Mouse (Mus musculus) forebrain, embryonic 14.5 days (tissue): Measurements from ENCODE around the gene Elp5. TPM values are rescaled to one million over a fixed set of nuclear protein-coding genes. Genes with fewer than 3 reads are reported as not detected.
A peak's percentile ranks its signal among the peaks of the same experiment; 100 is the strongest.

Source experiments
- ATAC-seq: fragments of 200-750 bp; cut with Nextera tagmentation; 2 replicates; pipeline ENCODE4 v1.8.0; 2017; ENCODE audit warnings: mild to moderate bottlenecking, moderate library complexity
- DNase-seq: peaks from one replicate; pipeline ENCODE4 v3.0.0-alpha.2; 2015; ENCODE audit warnings: low spot score
- H3K27ac ChIP-seq: fragments of 300-500 bp; sonication (generic); 2 replicates; pipeline ENCODE4 v1.5.1; 2014; ENCODE audit warnings: low read depth, mild to moderate bottlenecking, control low read depth, low read length, moderate library complexity
- H3K27me3 ChIP-seq: fragments of 300-500 bp; sonication (generic); replicated peaks from 2 replicates; pipeline ENCODE4 v1.6.1; 2014; ENCODE audit warnings: low read length, control low read depth, mixed read lengths; ENCODE audit not compliant: control insufficient read depth, insufficient read depth
- H3K36me3 ChIP-seq: fragments of 300-500 bp; sonication (generic); 2 replicates; pipeline ENCODE4 v1.6.1; 2014; ENCODE audit warnings: low read length, control low read depth; ENCODE audit not compliant: control insufficient read depth, insufficient read depth
- H3K4me1 ChIP-seq: fragments of 300-500 bp; sonication (generic); 2 replicates; pipeline ENCODE4 v1.6.1; 2014; ENCODE audit warnings: antibody characterized with exemption, low read length, control low read depth; ENCODE audit not compliant: control insufficient read depth, insufficient read depth
- H3K4me2 ChIP-seq: fragments of 300-500 bp; sonication (generic); 2 replicates; pipeline ENCODE4 v1.6.1; 2014; ENCODE audit warnings: mild to moderate bottlenecking, control low read depth, low read length
- H3K4me3 ChIP-seq: fragments of 300-500 bp; sonication (generic); 2 replicates; pipeline ENCODE4 v1.5.1; 2014; ENCODE audit warnings: low read depth, low read length, control low read depth
- H3K9ac ChIP-seq: fragments of 300-500 bp; sonication (generic); 2 replicates; pipeline ENCODE4 v1.6.1; 2014; ENCODE audit warnings: mild to moderate bottlenecking, low read length, control low read depth, moderate library complexity
- H3K9me3 ChIP-seq: fragments of 300-500 bp; sonication (generic); replicated peaks from 2 replicates; pipeline ENCODE4 v1.6.1; 2016; ENCODE audit warnings: low read length, control low read depth, mixed read lengths; ENCODE audit not compliant: control insufficient read depth
- WGBS: fragments of 180-500 bp; shearing (Covaris S2); extraction: QIAGEN DNeasy Blood & Tissue Kit; methylation state at CpG from one replicate; pipeline ENCODE4 v1.1.7; 2014; 5-methylcytosine and 5-hydroxymethylcytosine counted together
- polyA plus RNA-seq: library from polyadenylated mRNA; unstranded; fragments of >200 nt; fragmentation: Nextera tagmentation; extraction: Ambion mirVana; gene quantifications from 2 replicates; pipeline ENCODE4 v1.2.1, GENCODE M21; 2014

Elp5 gene
- polyA plus RNA-seq, 1 experiment from 2014 or later: 203 TPM

DNA sequence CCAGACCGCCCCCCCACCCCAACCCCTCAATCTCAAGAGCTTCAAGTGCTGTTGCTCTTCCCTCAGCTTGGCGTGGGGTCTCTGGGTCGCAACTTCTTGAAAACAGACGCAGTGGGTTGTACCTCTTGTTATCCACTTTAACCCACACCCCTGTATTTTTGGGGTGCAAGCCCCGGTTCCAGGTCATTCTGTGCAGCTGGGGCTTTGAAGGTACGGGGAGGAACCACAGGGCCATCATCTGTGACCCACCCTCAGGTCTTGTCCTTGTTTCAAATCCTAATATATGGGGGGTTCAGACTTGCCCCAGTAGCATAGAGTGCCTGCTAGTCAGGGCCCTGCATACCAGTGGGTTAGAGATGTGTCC lies 41.8 kb upstream of the Elp5 start:
- Histone ChIP-seq H3K36me3 (no peaks in the 10 kb centered on the region), H3K9ac (peak overlapping the region; percentile 66), H3K4me1 (peaks cover 75% of the 10 kb centered on the region), H3K27me3 (no peaks in the 10 kb centered on the region), H3K4me2 (peak overlapping the region; percentile 69), H3K27ac (peak overlapping the region; percentile 44), H3K4me3 (peak overlapping the region; percentile 37), H3K9me3 (no peaks in the 10 kb centered on the region)
- DNase-seq (no peak), ATAC-seq (no peak)
- 14% methylated on average over 6 of the region's 6 CpGs for WGBS

- Histone ChIP-seq H3K4me2 (peak overlapping the region; percentile 69), H3K9me3 (no peaks in the 10 kb centered on the region), H3K4me1 (peaks cover 74% of the 10 kb centered on the region), H3K27ac (peak overlapping the region; percentile 44), H3K36me3 (no peaks in the 10 kb centered on the region), H3K9ac (peak overlapping the region; percentile 66), H3K27me3 (no peaks in the 10 kb centered on the region), H3K4me3 (peak overlapping the region; percentile 37)
- no peak for ATAC-seq
- WGBS: 3% methylated on average over 24 of the region's 29 CpGs
- peak; percentile 77 for DNase-seq
Measured at GRCm38 (mm10) chr11:70023481-70024150, 41.3 kb upstream of the Elp5 start.

DNA sequence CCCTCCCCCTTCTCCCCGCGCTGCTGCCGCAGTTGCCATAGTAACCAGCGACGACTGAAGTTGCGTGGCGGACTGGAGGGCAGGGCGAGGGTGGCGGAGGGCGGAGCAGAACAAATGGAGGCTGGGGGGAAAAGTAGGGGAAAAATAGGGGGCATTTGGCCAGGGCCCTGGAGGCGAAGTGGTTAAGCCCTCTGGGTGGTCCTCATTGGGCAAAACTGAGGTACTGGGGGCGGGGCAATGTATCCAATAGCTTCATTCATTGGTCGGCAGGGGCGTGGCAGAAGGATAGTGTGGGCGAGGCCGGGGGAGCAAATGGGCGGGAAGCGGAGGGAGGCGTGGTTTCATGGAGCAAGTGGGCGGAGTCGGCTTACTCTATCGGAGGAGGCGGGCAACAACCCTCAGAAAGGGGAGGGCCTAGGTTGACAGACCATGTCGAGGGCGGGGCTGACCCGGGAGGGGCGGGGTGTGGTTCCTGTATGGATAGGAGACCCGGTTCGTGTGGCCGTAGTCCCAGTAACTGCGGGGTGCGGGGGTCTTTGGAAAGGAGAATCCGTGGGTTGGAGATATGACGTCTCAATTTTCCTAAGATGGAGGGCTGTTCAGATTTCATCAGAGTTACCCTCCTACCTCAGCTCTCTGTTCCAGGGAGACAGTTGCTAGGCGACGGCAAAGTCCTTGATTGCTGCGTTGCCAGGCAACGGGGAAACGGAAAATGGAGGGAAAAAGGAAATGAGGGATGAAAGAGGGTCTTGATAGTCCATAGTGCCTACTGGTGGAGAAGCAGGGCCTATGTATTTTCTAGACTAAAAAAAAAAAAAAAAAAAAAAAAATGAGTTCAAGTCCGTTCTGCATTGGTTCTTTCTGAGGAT lies 39.2 kb upstream of the Elp5 start:
- peaks cover 61% of the 10 kb centered on the region for H3K4me1 ChIP-seq
- peak; percentile 79 for ATAC-seq
- no peaks in the 10 kb centered on the region for H3K36me3 ChIP-seq
- H3K9ac ChIP-seq: peak overlapping the region; percentile 94
- DNase-seq: peak; percentile 100
- peak overlapping the region; percentile 66 for H3K4me3 ChIP-seq
- WGBS: 1% methylated on average over 39 of the region's 40 CpGs
- H3K27me3 ChIP-seq: no peaks in the 10 kb centered on the region
- H3K27ac ChIP-seq: peak overlapping the region; percentile 90
- no peaks in the 10 kb centered on the region for H3K9me3 ChIP-seq
- H3K4me2 ChIP-seq: peak overlapping the region; percentile 79

- 2% methylated on average over 8 of the region's 8 CpGs for WGBS
- Histone ChIP-seq H3K9me3 (no peaks in the 10 kb centered on the region), H3K27ac (peak overlapping the region; percentile 90), H3K4me2 (peak overlapping the region; percentile 79), H3K36me3 (no peaks in the 10 kb centered on the region), H3K4me1 (peaks cover 54% of the 10 kb centered on the region), H3K4me3 (peak overlapping the region; percentile 66), H3K27me3 (no peaks in the 10 kb centered on the region), H3K9ac (peak overlapping the region; percentile 94)
- peak; percentile 94 for DNase-seq
- ATAC-seq: peak; percentile 77
Measured at GRCm38 (mm10) chr11:70020731-70021263, 38.5 kb upstream of the Elp5 start.

- H3K27ac ChIP-seq: peak overlapping the region; percentile 90
- no peaks in the 10 kb centered on the region for H3K27me3 ChIP-seq
- no peaks in the 10 kb centered on the region for H3K36me3 ChIP-seq
- H3K9ac ChIP-seq: peak overlapping the region; percentile 94
- no peak for ATAC-seq
- peak; percentile 30 for DNase-seq
- WGBS: 11% methylated on average over 8 of the region's 8 CpGs
- peak overlapping the region; percentile 66 for H3K4me3 ChIP-seq
- peaks cover 49% of the 10 kb centered on the region for H3K4me1 ChIP-seq
- peak overlapping the region; percentile 79 for H3K4me2 ChIP-seq
- H3K9me3 ChIP-seq: no peaks in the 10 kb centered on the region
Measured at GRCm38 (mm10) chr11:70020022-70020631, 37.8 kb upstream of the Elp5 start.

- Histone ChIP-seq H3K27ac (peak overlapping the region; percentile 90), H3K9ac (peak overlapping the region; percentile 94), H3K27me3 (no peaks in the 10 kb centered on the region), H3K4me2 (peak overlapping the region; percentile 79), H3K4me3 (peak overlapping the region; percentile 66), H3K36me3 (no peaks in the 10 kb centered on the region), H3K4me1 (peaks cover 49% of the 10 kb centered on the region), H3K9me3 (no peaks in the 10 kb centered on the region)
- 0% methylated on average over 1 of the region's 2 CpGs for WGBS
- ATAC-seq (no peak), DNase-seq (no peak)
Measured at GRCm38 (mm10) chr11:70019495-70020021, 37.2 kb upstream of the Elp5 start.

DNA sequence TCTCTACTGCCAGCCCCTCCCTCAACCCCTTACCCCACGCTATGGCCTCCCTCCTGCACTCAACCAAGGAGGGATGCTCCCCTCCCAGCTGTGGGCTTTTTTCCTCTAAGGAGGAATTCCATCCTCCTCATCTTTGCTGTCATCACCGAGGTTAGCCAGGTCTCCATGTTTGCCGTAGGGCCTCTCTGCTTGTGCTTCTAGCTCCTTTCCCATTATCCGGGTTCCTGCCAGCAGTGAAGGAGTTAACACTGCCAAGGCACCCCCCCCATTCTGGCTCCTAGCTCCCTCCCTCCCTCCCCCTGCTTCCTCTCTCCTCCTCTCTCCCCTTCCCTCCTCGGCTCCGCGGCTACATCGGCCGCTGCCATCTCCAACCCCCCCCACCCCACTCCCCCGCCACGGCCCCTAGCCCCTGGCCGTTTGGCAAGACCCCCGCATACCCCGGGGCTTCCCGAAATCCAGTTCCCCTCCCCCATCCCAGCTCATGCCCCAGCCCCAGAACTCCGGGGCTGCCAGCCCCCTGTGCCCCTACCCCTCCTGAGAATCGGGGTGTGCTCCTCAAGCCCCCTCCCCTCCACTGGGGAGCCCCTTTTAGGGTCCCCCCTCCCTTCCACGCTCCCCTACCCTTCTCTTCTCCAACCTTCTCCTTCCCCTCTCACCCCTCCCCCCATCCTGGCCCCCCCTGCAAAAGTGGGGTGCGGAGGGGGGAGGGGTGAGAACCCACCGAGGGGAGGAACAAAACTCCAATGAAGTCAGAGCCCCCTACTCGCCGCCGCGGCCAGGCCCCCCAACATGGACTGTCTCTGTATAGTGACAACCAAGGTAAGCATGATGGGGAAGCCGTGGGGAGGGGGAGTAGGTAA lies 36.0 kb upstream of the Elp5 start:
- DNase-seq: peak; percentile 94
- H3K9ac ChIP-seq: peak overlapping the region; percentile 94
- ATAC-seq: no peak
- peaks cover 40% of the 10 kb centered on the region for H3K4me1 ChIP-seq
- no peaks in the 10 kb centered on the region for H3K27me3 ChIP-seq
- WGBS: under 1% methylated on average over 23 of the region's 25 CpGs
- peak overlapping the region; percentile 90 for H3K27ac ChIP-seq
- no peaks in the 10 kb centered on the region for H3K9me3 ChIP-seq
- peak overlapping the region; percentile 79 for H3K4me2 ChIP-seq
- H3K4me3 ChIP-seq: peak overlapping the region; percentile 66
- H3K36me3 ChIP-seq: peaks cover 9% of the 10 kb centered on the region
